Mouse (Mus musculus): ENCODE results near the gene Me1. TPM values are rescaled to one million over a fixed set of nuclear protein-coding genes. Genes with fewer than 3 reads are reported as not detected.

Me1 gene
- polyA plus RNA-seq, 1 experiment, result 26.8 TPM

DNA sequence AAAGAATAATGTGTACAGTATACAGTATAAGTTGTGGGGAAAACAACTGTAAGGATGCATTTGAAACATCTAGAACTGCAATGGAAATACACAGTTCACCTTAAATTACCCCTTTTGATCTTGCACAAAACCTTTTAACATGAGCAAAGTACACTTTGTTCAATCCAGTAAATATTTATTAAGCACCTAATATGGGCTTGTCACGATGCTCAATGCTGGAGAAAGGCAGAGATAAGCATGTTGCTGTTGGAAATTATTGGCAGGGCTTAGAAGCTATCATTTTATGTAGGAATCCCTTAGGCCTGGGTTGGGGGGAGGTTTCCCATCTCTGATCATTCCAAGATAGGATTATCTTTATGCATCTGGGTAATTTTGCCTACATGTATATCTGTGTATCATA is 11.7 kb upstream of the Me1 start:
- no peak for DNase-seq (ENCODE audit: low read depth)
- no peak for TF ChIP-seq POLR2A (IDR thresholded peaks at IDR 0.05; ENCODE audit: borderline replicate concordance, extremely low read depth, insufficient read depth, insufficient read length, poor library complexity, severe bottlenecking)
- no peak for TF ChIP-seq CTCF (IDR thresholded peaks at IDR 0.05; ENCODE audit: borderline replicate concordance, extremely low read depth, insufficient read depth, insufficient read length)

DNA sequence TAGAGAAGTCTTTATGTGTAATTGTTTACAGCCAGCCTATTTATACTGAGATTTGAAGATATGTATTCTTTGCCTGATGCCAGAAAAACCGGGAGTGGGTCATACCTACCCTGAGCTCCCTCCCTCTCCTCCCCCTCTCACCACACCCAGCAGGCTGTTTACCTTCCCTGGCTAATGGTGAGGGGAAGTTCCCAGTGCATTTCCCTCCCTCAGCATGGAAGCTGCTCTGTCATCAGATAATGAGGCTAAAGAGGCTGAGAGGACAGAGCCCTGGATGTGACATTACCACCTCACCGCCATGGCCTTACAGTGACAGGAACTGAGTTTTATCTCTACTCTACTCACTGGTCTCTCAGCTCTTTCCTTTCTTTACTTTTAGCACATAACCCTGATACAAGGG is 6.1 kb upstream of the Me1 start:
- TF ChIP-seq CTCF (IDR thresholded peaks at IDR 0.05; ENCODE audit: borderline replicate concordance, extremely low read depth, insufficient read depth, insufficient read length) (no peak), POLR2A (IDR thresholded peaks at IDR 0.05; ENCODE audit: borderline replicate concordance, extremely low read depth, insufficient read depth, insufficient read length, poor library complexity, severe bottlenecking) (no peak)
- DNase-seq (ENCODE audit: low read depth), result no peak

DNA sequence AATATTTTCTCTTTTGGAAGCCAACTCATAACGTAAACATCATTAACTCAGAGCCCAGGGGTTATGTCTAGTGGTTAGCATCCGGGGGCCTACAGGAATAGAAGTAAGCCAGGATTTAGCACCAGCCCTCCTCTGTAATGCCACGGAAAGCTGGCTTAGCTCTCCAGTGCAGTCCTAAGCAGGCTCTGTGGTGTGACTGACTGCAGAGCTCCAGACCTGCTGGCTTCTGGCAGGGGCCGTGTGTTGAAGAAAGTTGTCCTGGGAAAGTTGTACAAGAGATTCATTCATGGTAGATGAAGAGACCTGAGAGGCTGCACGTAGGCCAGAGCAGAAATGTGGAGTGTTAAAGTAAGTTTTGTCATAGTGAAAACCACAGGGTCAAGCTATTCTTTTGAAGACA is 5.5 kb upstream of the Me1 start:
- peak; percentile 17 for DNase-seq (ENCODE audit: low read depth)
- TF ChIP-seq POLR2A (IDR thresholded peaks at IDR 0.05; ENCODE audit: borderline replicate concordance, extremely low read depth, insufficient read depth, insufficient read length, poor library complexity, severe bottlenecking), result no peak
- TF ChIP-seq CTCF (IDR thresholded peaks at IDR 0.05; ENCODE audit: borderline replicate concordance, extremely low read depth, insufficient read depth, insufficient read length), result no peak

DNA sequence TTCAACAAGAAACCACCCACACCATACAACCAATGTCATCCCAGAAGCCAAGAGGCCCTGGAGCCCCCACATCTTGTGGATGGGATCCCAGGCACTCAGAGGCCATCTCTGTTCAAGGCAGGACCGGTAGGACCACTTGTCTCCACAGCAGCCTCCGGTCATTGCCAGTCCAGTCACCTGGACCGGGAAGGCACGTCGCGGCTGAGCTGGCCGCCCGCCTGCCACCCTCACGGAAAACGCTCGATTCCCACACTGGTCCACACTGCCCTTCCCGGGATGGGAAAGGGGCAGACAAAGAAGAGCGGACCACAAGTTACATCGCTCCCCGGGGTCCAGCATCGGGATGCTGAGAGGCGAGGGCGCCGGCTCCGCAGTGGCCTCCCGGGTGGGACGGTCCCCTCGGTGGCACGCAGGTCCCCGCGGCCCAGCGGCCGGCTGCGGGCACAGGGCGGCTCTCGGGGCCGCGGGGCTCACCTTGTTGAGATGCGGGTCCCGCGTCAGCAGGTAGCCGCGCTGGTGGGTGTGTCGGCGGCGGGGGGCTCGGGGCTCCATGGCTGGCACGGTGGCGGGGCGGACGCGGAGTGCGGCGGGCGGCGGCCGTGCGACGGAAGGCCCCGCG is 445 bp downstream of the Me1 start:
- peak; percentile 44 for DNase-seq (ENCODE audit: low read depth)
- TF ChIP-seq POLR2A (IDR thresholded peaks at IDR 0.05; ENCODE audit: borderline replicate concordance, extremely low read depth, insufficient read depth, insufficient read length, poor library complexity, severe bottlenecking) (no peak), CTCF (IDR thresholded peaks at IDR 0.05; ENCODE audit: borderline replicate concordance, extremely low read depth, insufficient read depth, insufficient read length) (no peak)

DNA sequence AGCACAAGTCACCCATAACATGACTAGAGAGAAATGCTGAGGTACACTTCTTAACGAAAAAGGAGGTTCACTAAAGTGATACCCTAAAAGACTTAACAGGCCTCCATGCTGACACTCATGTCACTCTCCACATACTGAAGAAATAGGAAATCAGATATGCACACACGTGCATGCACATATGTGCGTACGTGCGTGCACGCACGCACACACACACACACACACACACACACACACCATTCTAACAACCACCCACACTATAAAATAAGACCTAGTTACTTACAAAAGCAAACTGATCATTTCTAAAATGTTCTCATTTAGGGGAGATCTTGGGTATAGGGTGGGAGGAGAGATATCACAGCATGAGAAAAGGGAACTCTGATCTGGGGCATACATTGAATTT is 1.1 kb downstream of the Me1 start:
- peak; percentile 11 for DNase-seq (ENCODE audit: low read depth)
- TF ChIP-seq CTCF (IDR thresholded peaks at IDR 0.05; ENCODE audit: borderline replicate concordance, extremely low read depth, insufficient read depth, insufficient read length), result no peak
- TF ChIP-seq POLR2A (IDR thresholded peaks at IDR 0.05; ENCODE audit: borderline replicate concordance, extremely low read depth, insufficient read depth, insufficient read length, poor library complexity, severe bottlenecking), result no peak

DNA sequence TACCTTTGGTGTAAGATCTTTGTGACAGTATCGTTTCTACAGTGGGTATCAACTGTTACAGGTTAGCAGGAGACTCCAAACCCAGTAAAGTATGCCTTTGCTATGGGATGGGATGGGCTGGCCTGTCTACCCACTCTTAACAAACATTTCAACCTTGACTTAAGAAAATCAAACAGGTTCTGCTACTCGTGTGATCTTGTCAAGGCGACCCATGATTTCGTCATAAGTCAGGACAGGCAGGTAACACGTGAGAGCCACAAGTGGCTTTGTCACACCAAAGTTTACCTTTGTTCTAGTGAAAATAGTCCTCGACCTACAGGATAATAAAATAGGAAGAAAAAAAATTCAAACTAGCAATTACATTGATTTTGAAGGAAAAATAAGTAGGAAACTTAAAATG is 1.8 kb downstream of the Me1 start:
- DNase-seq (ENCODE audit: low read depth), result no peak
- no peak for TF ChIP-seq CTCF (IDR thresholded peaks at IDR 0.05; ENCODE audit: borderline replicate concordance, extremely low read depth, insufficient read depth, insufficient read length)
- TF ChIP-seq POLR2A (IDR thresholded peaks at IDR 0.05; ENCODE audit: borderline replicate concordance, extremely low read depth, insufficient read depth, insufficient read length, poor library complexity, severe bottlenecking), result no peak

DNA sequence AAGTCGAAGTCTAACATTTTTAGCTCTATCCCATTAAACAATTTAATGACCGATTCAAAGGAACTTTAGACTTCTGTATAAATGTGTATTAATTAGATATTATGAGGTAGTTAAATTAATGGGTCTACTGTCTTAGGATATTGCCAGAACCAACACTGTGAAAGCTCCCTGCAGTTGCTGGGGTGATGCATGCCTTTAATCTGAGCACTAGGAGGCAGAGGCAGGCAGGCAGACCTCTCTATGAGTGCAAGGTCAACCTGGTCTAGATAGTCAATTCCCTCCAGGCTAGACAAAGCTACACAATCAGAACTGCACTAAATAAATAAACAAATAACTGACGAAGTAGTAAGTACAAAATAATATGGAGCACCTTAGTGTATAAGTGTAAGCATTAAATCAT is 3.1 kb downstream of the Me1 start:
- TF ChIP-seq CTCF (IDR thresholded peaks at IDR 0.05; ENCODE audit: borderline replicate concordance, extremely low read depth, insufficient read depth, insufficient read length) (peak; percentile 9; the same call in 1 of the 2 replicates), POLR2A (IDR thresholded peaks at IDR 0.05; ENCODE audit: borderline replicate concordance, extremely low read depth, insufficient read depth, insufficient read length, poor library complexity, severe bottlenecking) (no peak)
- no peak for DNase-seq (ENCODE audit: low read depth)

DNA sequence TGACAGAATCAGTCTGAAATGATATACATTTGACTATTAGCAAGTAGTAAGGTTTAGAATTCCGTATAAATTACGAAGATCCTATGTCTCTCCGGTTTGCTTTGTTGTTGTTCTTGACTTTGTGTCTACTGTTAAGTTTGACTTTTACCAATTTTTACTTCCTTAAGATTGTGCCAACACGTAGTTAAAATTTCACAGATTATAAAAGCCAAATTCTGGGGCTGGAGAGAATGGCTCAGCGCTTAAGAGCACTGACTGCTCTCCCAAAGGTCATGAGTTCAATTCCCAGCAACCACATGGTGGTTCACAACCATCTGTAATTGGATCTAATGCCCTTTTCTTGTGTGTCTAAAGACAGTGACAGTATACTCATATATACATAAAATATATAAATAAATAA is 3.5 kb downstream of the Me1 start:
- DNase-seq (ENCODE audit: low read depth), result no peak
- TF ChIP-seq POLR2A (IDR thresholded peaks at IDR 0.05; ENCODE audit: borderline replicate concordance, extremely low read depth, insufficient read depth, insufficient read length, poor library complexity, severe bottlenecking) (no peak), CTCF (IDR thresholded peaks at IDR 0.05; ENCODE audit: borderline replicate concordance, extremely low read depth, insufficient read depth, insufficient read length) (no peak)

DNA sequence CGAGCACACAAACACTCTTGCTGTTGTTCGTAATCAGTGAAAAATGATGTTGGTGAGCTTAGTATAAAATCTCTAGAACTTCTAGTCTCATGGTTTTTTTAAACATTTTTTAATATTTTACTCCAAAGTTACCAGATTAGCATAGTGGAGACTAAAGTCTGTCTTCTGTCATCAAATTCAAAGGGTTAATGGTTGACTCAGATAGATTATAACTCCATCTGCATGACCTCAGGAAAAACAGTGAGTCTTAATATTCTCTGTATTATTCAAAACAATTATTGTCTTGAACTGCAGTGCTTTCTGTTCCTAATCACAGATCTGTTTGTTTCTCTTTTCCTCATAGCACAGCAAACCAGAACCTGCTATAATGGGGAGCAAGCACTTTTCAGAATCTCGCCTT is 4.7 kb downstream of the Me1 start:
- DNase-seq (ENCODE audit: low read depth), result no peak
- TF ChIP-seq CTCF (IDR thresholded peaks at IDR 0.05; ENCODE audit: borderline replicate concordance, extremely low read depth, insufficient read depth, insufficient read length) (no peak), POLR2A (IDR thresholded peaks at IDR 0.05; ENCODE audit: borderline replicate concordance, extremely low read depth, insufficient read depth, insufficient read length, poor library complexity, severe bottlenecking) (no peak)

DNA sequence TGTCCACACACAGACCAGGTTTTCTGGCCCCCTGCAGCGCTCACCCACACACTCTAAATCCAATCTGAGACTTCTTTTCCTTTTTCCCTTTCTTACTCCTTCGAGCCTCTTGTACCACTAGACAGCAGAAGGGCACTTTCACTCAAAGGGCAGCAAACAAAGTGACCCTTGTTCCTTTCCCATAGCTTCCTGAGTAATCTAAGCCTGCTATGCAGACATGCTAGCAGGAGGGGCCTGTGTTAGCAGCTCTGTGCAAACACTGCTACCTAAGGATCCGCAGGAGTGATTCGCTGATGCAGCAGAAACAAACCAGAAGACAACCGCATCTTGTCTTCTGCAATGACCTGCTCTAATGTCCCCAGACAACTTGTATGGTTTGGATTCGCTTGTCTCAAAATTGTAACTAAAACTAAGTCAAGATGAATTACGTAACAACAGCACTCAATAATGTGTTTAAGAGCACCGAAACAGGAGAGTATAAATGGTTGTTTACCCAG is 12.0 kb downstream of the Me1 start:
- TF ChIP-seq CTCF (IDR thresholded peaks at IDR 0.05; ENCODE audit: borderline replicate concordance, extremely low read depth, insufficient read depth, insufficient read length) (no peak), POLR2A (IDR thresholded peaks at IDR 0.05; ENCODE audit: borderline replicate concordance, extremely low read depth, insufficient read depth, insufficient read length, poor library complexity, severe bottlenecking) (no peak)

DNA sequence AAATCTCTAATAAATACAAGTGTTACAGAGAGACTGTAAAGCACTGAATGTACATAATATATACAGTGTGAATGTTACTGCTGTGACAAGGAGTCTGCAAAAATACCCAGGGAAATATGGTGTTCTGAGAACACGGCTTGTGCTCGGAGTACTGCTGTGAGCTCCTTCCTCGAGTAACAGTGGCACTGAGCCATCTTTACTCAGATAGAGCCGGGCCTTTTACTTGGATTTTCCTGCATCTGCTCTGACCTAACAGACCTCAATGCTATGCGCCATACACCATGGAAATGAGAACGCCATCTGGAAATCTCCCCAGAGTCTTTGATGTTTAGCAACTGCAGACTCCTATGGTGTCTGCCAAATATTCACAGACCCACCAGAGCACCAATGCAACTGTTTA is 12.9 kb downstream of the Me1 start:
- DNase-seq (ENCODE audit: low read depth), result peak; percentile 67
- no peak for TF ChIP-seq CTCF (IDR thresholded peaks at IDR 0.05; ENCODE audit: borderline replicate concordance, extremely low read depth, insufficient read depth, insufficient read length)
- TF ChIP-seq POLR2A (IDR thresholded peaks at IDR 0.05; ENCODE audit: borderline replicate concordance, extremely low read depth, insufficient read depth, insufficient read length, poor library complexity, severe bottlenecking), result no peak

More for the DNA sequence above, 12.0 kb downstream of the Me1 start:
- DNase-seq (ENCODE audit: low read depth), result no peak

DNA sequence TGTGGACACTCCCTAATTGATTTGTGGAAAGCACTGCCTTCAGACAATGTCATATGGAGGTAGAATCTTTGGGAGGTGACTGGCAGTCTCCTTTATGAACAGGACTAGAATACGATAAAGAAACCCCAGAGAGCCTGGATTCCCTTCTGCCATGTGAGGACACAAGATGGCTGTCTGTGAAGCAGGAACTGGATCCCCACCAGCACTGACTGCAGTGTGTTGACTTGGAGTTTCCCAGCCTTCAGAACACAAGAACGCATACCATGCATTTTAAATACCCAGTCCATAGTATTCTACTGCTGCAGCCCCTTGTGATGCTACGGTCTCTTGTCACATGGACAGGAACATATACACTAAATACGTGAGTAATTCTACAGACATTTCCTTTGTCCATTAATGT is 13.5 kb downstream of the Me1 start:
- DNase-seq (ENCODE audit: low read depth), result no peak
- no peak for TF ChIP-seq POLR2A (IDR thresholded peaks at IDR 0.05; ENCODE audit: borderline replicate concordance, extremely low read depth, insufficient read depth, insufficient read length, poor library complexity, severe bottlenecking)
- TF ChIP-seq CTCF (IDR thresholded peaks at IDR 0.05; ENCODE audit: borderline replicate concordance, extremely low read depth, insufficient read depth, insufficient read length), result no peak

All from brain, embryonic 14.5 days (tissue).